Mouse (Mus musculus): ENCODE results near the gene Iqub.

Iqub gene

DNA sequence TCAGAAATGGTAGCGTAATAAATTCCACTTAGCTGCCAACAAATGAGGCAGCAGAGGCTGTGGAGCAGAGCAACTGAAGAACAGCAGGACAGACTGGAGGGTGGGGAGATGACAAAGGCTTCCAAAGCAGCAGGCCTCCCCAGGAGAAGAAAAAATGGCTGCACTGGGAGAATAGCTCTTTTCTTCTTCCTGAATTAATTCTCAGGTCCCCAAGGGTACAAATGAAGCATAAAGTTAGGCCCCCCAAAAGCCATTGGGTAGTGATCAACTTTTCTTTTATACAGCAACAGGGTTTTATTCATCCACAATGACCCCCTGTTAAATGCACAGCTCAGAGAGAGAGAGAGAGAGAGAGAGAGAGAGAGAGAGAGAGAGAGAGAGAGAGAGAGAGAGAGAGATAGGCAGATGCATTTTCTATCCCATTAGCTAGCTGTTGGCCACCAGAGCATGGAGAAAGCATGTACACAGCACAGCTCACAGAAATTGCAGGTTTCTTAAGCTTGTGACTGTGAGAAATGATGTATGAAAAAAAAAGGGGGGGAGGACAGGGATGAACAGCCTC, 44.2 kb downstream of the Iqub start:
- no peak for DNase-seq (ENCODE audit: inconsistent ontology term)

DNA sequence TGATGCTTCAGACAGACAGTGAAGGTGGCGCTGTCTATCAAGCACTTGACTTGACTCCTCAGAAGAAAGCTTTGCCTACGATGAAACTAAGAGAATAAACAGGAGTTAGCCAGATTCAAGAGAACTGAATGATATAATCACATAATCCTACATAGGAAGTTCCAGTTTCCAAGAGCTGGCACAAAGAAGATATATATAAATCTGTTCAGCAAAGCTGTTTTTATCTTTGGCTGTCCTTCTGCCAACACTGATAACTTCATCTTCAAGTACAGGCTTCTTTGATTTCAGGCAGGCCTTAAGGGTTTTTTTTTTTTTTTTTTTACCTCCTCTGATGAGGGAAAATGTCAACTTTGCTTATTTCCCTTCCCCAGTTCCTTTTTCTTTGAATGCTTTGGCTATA, 44.7 kb downstream of the Iqub start:
- DNase-seq (ENCODE audit: inconsistent ontology term): no peak

DNA sequence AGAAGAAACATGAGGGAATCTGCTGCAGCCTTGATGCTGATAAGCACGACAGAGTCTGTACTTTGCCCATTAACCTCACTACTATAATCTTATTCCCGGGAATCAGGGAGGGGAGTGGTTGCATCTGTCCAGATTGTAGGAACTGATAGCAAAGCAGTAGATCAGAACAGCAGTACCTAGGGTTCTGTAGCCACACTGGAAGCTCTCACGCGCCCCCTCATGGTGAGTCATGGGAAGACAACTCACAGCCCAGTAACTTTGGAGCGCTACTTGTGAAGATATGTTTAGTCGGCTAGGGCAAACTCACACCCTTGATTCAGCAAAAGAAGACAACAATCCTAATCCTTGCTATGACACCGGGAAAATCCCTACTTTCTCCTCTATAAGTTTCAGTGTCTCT, 58.8 kb downstream of the Iqub start:
- DNase-seq (ENCODE audit: inconsistent ontology term): peak; percentile 16

DNA sequence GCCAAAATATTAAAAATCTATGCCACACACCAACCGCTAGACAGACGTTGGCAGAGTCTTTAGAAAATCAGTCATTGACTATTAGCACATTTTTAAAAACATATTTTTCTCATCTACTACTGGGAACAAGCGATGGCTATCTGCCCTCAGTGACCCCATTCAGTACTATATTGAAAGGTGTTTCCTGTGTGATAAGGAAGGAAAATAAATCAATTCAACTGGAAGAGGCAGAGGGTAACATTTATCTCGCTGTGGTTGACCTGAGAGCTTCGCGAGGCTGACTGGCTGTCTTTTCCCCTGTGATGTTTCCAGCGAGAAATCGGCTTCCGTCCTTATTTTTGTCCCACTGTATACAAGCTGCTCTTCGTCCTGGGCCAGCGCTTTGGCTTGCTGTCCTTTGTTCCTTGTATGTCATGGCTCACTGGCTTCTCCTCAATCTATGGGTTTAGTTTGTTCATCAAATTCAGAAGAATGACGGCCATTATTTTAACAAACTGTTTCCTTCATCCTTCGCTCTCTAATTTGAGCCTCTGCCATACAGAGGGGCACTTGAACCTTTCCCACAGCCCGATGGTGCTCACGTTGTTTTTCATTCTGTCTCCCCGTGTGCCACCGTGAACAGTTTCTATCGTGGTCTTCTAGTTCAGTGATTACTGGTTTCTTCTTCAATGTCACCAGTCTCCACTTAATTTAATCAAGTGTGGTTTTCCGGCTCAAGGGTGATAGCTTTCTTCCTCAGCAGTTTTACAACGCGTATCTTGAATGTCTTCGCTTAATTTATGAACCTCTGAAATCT, 63.6 kb downstream of the Iqub start:
- DNase-seq (ENCODE audit: inconsistent ontology term): no peak

DNA sequence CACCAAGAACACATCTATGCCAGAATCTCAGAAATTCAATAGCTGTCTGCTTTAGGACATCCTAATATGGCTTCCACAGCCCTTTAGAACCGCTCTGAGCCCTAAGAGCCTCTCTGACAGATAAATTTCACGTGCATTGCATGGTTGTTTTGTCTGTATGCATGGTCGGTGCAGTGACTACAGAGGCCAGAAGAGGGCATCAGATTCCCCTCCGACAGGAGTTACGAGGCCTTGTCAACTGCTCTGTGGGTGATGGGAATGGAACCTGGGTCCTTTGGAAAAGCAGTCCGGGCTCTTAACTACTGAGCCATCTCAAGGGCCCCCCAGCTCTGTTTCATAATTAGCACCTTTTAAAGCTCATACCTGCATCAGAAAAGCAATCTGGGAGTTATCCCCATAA, 64.6 kb downstream of the Iqub start:
- no peak for DNase-seq (ENCODE audit: inconsistent ontology term)

DNA sequence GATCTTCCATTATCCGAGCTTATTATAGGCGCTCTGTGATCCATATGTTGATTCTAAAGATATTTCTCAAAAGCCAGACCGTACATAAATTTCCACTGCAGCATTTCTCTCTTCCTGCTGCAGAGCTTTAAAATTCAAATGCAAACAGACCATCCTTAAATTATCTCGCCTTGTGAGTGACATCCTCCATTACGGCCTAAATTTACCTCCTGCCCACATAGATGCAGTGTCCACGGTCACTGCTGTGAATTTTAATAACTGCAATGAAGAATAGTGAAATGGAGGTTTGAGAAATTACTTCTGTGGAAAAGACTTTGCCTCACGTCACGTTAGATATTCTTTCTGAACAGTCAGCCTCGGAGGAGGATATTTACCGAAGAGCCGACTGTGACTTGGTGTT, 98.8 kb downstream of the Iqub start:
- no peak for DNase-seq (ENCODE audit: inconsistent ontology term)

DNA sequence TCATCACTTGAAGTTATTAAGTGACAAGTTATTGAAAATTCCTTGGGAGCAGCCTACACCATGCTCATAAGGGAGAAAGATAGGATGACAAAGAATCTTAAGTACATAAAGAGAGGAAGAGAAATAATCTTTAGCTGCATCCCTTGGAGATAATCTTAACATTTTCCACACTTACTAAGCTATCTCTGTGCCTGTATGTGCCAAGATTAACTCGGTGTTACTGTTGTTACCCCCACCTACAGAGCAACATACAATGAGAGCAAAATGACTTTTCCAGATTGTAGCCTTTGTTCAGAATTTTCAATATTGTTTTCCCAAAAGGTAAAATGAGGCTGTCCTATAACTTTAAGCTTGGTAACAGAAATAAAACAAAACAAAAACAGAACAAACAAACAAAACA, 99.4 kb downstream of the Iqub start:
- no peak for DNase-seq (ENCODE audit: inconsistent ontology term)

DNA sequence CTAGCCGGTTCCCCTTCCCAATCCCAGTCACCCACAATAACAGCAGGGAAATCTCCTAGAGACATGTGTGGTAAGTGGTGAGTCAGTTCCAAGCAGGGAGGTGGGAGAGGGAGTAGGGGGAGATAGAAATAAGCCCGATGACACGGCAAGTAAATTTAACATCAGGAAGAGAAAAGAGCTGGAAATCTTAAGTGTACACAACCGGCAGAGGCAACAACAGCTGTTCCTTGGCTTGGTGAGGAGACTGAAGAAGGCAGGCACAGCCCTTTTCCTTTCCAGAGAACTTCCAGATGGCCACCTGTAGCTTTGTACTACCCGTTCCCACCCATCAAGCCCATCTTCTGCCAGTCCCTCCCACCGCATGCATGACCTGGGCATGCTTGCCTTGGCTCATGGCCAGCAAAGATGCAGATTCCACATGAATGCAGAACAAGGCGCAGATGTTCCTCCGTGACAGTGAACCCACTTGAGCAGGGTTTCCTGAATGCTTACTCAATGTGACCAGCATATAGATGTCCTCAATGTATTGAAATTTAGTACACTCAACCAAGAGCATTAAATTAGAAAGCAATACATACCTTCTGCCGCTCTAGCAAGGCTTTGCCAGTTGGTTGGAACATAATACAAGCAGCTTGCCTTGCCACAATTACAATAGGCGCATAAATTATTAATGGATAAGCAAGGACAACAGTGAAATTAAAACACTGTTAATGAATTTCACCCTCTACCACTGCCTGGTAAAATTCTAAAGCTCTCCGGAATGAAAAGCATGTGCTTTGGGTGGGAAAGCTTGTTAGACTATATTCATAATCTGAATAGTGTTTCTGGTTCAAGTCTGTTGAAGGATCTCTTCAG, 106.1 kb downstream of the Iqub start:
- no peak for DNase-seq (ENCODE audit: inconsistent ontology term)

DNA sequence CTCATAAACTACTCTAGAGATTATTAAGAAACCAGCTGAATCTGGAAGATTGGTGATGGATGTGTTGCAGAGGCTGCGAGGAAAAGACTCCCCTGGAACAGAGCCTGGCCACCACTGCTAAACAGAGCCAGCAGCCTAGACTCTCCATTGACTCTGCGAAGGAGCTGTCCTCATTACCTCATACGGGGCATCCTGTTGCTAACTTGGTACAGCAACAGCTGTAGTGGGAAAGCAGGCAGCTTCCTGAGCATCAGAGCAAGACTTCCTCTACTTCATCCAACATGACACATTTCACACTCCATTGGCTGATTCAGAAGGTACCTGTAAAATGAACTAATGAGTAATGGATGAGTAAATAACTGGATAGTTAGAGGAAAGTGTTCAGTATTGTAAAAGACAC, 107.1 kb downstream of the Iqub start:
- no peak for DNase-seq (ENCODE audit: inconsistent ontology term)

DNA sequence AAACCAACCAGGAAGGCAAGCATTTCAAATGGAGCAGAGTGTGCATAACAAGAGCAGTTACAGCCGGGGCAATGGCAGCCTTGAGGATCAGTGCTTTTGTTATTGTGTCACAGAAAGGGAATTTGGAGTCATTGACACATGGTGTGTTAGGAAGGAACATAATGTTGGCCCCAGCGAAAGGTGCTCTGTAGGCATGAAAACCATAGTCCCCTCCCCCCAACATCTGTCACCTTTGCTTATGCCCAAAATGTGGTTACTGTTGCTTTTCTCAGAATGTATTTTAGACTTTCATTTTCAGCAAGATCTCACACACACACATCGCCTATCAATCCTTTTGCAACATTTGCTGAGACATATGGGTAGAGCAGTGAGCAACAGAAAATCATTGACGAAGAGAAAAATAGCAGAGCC, 117.6 kb downstream of the Iqub start:
- DNase-seq (ENCODE audit: inconsistent ontology term): no peak

All from Muller cell, postnatal 12 days (primary cell).